Mouse (Mus musculus) ovary, adult 10 weeks (tissue): ENCODE results near the gene Hspa13. TPM values are rescaled to one million over a fixed set of nuclear protein-coding genes. Genes with fewer than 3 reads are reported as not detected.

Source experiments
- polyA plus RNA-seq: library from polyadenylated mRNA; stranded (reverse); fragments of 350-450 nt; fragmentation: Illumina TruSeq; extraction: RNeasy Lipid Tissue Mini Kit (QIAGEN cat#74804); gene quantifications from one replicate; pipeline ENCODE4 v1.2.3, GENCODE M21; 2014

The Hspa13 gene
- 207 TPM for polyA plus RNA-seq

GRCm38 (mm10) chr16:75766388-75767249 lies at the start of gene Hspa13:
Gene Hspa13 (minus strand): TSS chr16:75767104.

Other genes with a start within 250 kb of the Hspa13 start
- gene Lipi, start 181.0 kb downstream of the Hspa13 start, polyA plus RNA-seq = not detected
- gene Rbm11, start 174.3 kb downstream of the Hspa13 start, polyA plus RNA-seq = 1.2 TPM